Mouse (Mus musculus) left cerebral cortex, postnatal 4 days (tissue): ENCODE measurements around the gene Enpp7. TPM values are rescaled to one million over a fixed set of nuclear protein-coding genes. Genes with fewer than 3 reads are reported as not detected.

Experiments used
- DNase-seq: peaks from one replicate; pipeline ENCODE4 v3.0.0-alpha.2; 2022
- intact Hi-C: fragments of 180-260 bp; cut with DNase I; formaldehyde crosslinking; loops from one replicate; pipeline ENCODE4 v1.15.1; 2025
- total RNA-seq, 2 experiments: library from RNA; stranded (reverse); gene quantifications; 2 replicates each; pipeline ENCODE4 v1.2.3; 2021

Enpp7 gene
- total RNA-seq, 2 experiments from 2014 or later = not detected

DNA sequence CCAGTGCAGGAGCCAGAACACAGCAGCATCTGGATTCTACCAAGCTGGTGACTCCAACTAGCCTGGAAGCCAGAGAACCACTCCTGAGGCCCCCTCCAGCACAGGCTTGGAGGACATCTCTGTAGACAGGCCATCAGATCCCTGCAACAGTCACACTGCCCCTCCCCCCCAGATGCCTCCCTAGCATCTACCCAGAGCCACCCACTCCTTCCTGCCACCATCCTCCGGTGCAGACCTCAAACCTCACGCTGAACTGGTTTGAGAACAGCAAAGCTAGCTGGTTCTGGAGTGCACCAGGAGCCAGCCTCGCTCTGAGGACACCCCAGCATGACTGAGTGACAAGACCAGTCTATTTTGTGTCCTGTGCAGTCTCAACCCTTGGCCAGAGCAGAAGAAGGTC lies 4.8 kb downstream of the Enpp7 start:
- intact Hi-C loops = no loop called here
- DNase-seq = no peak

DNA sequence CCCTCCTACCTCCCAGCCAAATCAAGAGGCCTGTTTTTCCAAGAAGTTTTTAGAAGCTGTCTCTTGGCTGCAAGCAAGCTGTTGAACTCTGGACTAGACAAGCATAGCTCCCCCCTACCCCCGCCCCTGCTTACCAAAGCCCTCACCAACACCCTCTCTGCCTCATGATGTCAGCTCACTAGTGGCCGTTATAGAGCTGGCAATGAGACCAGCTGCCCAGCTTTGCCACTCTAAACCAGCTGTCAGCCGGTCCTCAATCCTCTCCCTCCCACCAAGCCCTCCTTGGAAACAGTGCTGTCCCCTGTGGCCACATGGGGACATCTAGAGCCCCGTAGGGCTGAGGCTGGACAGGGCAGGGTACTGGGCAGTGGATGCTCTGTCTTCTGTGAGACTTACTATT lies 7.5 kb downstream of the Enpp7 start:
- intact Hi-C loops = no loop called here
- peak; percentile 43 for DNase-seq

DNA sequence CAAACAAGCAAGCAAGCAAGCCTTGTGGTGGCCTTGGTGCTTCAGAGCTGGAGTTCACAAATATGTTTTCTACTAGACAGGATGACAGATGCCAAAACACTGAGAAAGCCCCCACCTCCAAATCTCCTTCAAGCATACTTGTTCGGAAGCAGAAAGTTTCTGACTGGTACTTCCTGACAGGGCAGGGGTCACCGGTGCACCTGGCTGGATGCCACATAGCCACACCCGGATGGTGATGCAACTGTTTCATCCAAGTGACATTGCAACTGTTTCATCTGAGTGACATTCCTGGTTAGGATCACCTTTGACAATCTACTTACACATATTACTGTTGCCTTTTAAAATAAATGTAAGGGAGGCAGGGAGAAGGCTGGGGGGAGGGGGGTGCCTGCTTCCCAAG lies 9.2 kb downstream of the Enpp7 start:
- intact Hi-C loops = no loop called here

DNA sequence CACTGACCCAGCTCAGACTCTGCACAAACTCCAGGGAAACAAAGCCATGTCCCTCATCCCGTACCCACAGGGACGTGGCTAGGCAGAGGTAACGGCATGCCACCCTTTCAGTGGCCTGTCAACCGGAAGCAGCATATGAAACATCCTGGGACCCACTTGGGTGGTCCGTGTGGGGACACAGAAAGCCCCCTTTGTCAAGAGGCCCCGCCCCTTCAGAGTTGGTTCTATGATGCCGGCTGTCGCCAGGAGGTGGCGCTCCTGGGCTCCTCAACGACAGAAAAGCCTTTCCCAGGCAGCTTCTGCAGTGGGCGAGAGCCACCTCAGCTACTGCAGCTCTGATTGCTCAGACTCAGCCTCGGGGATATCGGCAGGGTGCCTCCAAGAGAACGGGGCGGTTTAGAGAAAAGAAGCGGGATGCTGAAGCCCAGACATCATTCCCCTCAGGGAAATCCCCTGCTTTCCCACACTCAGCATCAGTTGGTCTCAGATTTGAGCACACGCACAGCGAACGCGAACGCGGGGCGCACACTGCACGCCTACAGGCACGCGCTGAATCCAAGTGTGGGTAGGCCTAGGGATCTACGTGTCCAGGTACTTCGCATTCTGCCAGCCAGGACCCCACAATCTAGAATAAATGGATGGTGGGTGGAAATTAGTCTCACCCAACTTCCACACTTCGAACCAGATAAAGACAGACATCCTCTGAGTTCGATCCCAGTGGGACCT lies 10.7 kb downstream of the Enpp7 start:
- peak; percentile 93 for DNase-seq
- intact Hi-C loops = no loop called here

More for the DNA sequence above, 9.2 kb downstream of the Enpp7 start:
- no peak for DNase-seq

DNA sequence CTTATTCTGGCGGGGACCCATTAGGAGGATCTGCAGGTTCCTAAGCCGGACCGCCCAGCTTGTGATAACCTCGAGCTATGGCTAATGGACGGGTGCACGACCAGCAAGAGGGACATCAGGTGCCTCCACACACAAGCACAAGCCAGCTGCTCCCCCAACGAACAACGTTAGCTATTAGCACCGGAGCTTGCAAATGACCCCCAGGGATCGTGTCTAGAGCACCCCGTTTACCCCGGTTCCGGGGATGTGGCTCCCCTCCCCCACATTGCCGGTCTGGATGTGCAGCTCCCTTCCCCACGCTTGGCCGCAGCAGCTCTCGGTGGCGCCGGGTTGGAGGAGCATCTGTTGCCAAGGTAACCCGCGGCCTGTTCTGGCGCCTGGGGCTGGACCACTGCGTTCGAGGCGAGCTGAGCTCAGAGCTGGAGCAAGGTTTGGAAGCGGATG lies 11.4 kb downstream of the Enpp7 start:
- intact Hi-C loops = no loop called here
- peak; percentile 83 for DNase-seq

DNA sequence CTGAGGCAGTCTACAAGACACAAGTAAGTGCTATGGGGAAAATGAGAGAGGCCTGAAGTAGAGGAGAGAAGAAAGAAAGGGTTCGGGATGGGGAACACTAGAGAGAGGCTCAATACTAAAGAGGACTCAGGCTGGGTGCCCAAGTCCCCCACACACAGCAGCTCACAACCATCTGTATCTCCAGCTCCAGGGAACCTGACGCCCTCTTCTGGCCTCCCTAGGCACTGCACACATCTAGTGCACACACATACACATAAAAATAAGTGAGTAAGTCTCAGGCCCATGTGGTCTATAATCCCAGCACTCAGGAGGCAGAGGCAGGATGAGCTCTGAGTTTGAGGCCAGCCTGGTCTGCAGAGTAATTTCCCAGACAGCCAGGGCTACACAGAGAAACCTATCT lies 12.9 kb downstream of the Enpp7 start:
- intact Hi-C loops = no loop called here
- DNase-seq = no peak

DNA sequence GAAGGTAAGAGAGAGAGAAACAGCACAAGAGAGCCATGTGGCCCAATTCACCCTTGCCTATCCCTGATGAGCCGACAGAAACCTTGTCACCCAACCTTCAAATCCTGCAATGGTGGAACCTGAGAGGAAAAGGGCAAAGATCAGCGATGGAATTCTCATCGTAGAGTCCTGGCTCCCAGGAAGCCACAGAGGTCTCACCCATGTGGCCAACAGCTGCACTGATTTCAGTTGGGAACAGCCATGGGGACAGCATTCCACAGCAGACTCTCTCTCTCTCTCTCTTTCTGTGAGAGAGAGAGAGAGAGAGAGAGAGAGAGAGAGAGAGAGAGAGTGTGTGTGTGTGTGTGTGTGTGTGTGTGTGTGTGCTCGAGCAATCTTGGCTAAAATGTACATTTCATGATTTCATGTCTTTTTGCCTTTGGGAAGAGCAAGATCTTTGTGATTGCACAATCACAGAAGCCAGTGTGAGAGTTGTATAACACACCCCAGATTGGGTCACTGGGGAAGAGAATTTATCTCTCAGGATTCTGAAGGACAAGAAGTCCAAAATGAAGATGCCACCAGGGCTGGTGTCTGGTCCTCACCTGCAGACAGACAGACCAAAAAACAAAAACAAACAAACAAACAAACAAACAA lies 13.6 kb downstream of the Enpp7 start:
- no peak for DNase-seq
- intact Hi-C loops = no loop called here

DNA sequence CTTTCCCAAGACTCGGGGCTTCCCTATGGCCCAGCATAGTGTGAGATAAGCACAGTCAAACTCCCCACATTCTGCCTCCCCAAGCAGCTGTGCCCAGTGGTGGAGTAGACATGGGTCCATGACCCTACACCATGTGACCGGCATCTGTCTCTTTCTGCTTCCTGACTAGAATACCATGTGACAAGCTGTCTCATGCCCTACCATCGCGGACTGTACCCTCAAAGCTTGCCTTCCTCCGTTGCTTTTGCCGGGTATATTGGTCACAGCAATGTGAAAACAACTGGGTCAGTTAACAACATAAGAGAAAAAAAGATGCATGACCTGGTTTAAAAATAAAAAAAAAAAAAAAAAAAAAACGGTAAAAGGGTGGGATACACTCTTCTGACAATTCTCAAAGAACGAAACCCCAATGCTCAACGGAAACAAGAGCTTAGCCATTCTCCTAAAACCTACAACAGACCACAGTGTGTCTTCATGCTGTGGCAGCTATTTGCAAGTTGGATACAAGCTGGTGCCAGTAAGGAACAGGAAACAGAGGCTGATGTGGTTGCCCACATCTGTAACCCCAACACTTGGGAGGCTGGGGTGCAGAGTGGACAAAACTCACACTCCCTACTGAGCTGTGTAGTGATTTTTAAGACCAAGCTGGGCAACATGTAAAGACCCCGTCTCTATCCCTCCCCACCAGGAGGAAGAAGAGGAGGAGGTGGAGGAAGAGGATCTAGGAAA lies 17.7 kb downstream of the Enpp7 start:
- intact Hi-C loops = no loop called here
- DNase-seq = no peak

DNA sequence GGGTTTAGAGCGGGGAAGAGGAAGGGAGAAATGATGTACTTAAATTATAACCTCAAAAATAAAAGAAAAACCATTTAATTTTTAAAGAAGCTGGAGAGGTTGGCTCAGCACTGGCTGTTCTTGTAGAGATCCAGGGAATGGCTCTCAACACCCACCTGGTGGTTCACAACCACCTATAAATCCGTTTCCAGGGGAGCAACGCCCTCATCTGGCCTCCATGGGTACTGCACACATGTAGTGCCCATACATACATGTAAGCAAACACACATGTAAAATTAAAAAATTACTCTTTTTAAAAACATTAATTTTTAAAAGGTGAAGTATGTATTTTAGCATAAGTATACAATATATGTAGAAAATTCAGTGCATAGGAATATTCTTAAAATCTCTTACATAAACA lies 18.5 kb downstream of the Enpp7 start:
- DNase-seq = no peak
- intact Hi-C loops = no loop called here

DNA sequence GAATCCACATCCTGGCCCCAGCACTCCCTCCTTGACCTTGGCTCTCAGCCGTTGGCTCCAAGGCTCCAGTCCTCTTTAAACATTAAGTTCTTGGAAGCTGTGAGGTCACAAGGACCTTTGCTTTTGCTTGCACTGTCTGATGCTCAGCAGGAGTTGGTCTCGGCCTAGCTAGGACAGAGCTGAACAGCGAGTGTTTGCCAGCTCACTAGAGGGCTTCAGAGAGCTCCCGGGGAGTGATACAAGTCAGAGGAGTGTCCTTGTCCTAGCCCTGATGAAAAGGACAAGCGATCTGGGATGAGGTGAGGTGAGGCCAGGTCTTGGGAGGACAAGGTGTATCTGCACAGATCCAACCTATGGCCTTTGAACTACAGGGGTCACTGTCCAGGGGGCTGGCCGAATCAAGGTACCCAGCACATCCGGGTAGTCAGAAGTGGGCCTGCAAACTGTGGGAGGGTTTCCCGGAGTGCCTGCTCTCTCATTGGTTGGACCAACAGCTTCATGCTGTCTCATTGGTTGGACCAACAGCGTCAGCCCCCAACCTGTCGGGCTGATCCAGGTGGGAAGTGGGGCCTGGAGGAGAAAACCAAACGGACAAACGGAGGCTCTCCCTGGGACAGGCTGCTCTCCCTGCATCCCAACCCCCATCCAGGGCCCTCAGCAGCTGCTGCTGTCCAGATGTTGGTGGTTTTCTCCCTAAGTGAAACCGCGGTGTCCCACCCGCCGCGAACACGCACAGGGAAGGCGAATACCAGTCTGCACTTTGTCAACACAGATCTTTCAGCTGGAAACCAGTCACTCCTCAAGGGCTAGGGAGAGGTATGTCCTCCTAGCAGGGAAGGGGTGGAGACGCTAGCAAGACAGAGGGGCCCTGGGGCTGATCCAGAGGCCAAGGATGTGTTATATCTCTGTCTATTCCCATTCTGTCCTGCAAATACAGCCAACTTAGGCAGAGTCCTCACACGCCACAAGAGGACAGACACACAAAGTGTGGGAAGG lies 19.8 kb downstream of the Enpp7 start:
- intact Hi-C loops = no loop called here

DNA sequence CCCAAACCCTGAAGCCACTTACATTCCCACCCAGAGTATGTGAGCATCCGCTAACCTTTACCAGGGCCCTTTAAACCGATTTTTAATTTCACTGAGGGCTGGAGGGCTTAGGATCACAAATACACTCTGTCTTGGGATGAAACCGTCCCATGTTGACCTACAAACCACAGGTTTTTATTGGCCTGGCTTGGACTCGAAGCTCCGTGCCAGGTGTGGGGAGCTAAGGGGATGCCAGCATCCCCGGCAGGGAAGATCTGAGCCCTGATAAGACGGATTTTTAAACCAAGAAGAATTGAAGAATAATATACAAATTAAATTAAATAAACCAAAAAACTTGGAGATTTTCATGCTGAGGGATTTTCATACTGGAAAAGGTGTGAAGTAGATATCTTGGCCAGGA lies 26.5 kb downstream of the Enpp7 start:
- DNase-seq = no peak
- intact Hi-C loops = no loop called here

More for the DNA sequence above, 19.8 kb downstream of the Enpp7 start:
- DNase-seq = no peak

DNA sequence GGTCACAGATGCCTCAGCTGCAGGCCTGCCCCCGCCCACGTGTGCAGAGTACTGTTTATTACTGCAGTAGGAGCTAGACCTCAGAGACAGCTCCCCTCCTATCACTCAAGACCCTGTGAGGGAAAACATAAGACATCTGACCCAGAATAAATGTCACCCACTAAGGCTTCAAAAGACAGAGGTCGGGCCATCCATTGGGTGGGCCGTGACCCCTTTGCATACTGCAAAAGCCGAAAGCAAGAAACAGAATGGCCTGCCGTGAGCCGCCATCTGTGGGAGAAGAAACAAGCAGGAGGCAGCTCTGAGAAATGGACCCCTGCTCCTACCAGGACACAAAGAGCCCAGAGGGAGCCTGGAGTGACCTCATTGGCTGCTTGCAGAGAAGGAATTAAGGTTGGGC lies 29.5 kb downstream of the Enpp7 start:
- no peak for DNase-seq
- intact Hi-C loops = no loop called here

DNA sequence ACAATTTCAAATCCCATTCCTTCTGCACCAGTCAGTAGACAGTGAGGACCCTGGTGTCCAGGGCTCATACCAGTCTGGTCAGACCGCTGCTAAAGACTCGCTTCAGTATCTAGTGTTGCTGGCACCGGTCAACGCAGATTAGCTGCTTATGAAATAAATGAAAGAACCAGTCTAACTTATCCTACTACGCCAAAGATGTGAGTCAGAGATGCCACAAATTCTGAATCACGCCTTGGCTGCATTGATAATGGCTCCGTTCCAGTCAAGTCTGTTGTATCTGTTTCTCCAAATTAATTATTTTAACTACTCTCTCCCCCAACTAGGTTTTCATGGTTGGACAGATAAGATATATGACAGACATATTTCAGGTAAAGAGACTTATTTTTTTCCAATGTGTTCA lies 33.2 kb downstream of the Enpp7 start:
- intact Hi-C loops = no loop called here
- no peak for DNase-seq

DNA sequence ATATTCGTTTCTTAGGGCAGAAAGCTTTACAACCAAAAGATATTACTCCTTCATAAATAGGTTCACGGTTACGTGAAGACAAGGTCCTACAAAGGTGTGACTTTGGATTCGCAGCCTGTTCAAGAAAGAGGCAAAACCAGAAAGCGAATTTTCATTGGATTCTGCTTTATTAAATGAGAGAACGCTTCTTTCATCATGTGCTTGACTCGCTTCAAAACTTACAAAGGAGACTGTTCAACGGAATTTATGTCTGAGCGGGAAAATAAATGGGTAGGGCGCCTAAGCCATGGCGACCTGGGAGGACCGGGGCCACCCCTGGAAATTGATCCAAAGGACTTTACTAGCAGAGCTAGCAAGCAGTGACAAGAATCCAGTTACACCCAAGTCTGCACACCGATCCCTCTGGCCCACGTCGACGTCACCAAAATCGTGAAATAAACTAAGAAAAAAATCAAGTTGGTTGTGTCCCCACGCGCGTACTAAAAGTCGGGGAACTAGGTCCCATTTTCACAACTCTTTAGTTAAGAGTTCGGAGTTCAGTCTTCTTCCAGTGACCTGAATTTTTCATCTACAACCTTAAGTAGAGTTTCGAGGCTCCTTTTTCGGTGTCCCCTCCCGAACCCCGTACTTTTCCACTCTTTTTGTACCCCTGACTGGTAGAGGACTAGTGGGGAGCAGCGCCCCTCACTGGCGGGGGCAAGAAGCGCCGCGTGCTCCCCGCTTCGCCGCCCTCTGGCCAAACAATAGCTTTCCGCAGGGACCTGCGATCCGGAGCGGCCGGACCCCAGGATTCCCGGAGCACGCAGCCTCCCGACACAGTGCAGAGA lies 34.3 kb downstream of the Enpp7 start:
- intact Hi-C loops = no loop called here
- DNase-seq = no peak

DNA sequence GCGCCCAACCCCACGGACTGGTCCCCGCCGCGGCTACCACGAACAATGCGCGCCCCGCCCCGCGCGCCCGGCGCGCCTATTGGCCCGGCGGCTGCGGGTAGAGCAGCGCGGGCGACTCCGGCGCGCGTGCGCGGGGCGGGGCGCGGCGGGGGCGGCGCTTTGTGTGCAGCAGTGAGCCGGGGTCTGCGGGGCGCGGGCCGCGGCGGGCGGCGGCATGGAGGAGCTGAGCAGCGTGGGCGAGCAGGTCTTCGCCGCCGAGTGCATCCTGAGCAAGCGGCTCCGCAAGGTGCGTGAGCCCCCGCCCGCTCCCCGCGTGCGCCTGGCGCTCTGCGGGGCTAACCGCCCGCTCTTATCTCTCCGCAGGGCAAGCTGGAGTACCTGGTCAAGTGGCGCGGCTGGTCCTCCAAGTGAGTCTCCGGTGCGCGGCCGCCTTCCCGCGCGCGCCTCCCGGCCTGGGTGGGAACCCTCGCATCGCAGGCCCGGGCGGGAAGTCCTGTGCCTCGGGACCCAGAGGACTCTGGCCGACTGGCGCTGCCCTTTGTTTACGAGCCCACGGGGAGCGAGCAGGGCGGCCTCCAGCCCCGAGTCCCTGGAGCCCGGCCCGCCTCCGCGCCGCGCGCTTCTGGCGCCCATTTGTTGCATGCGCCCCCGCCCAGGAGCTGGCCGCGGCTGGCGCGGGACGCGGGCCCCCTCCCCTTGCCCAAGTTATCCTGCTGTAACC lies 35.1 kb downstream of the Enpp7 start, which contains the start of gene Cbx2:
Gene Cbx2 (plus strand): TSS at position 68 of the 721 bp plus-strand sequence.
- intact Hi-C loops = no loop called here
- peak; percentile 93 for DNase-seq

DNA sequence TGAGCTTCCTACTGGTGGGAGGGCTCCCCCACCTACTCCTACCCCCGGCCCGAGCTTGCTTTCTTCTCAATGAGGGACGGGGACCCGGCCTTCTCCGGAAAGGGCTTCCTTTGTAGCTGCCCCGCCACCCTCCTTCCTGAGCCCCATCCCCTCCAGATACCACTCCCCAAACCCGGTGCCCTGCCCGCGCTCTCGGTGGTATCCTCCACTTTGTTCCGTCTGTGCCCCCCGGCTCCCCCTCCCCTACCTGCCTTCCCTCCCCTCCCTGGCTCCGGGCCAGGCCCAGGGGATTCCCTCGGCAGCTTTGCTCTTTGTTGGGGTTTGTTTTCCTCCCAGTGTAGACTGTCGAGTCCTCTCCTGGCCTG lies 35.6 kb downstream of the Enpp7 start:
- DNase-seq = peak; percentile 62
- intact Hi-C loops = no loop called here

DNA sequence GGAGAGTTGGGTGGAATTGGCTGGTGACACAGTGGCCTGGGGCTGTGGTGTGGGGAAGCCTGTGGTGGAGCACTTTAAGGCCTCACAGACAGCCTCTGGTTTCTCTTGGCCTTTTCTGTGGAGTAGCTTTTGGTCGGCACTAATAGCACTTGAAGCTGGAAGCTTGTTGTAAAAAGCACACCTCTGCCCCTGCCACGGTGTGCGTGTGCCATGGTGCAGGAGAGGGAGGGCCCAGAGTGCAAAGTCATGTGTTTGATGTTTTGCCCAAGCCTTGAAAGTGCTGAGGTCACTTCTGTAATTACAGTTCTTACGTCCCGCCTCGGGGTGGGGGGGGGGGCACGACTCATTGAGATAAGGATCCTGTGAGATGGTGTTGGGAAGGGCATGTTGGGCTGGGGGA lies 36.3 kb downstream of the Enpp7 start:
- DNase-seq = no peak
- intact Hi-C loops = no loop called here

DNA sequence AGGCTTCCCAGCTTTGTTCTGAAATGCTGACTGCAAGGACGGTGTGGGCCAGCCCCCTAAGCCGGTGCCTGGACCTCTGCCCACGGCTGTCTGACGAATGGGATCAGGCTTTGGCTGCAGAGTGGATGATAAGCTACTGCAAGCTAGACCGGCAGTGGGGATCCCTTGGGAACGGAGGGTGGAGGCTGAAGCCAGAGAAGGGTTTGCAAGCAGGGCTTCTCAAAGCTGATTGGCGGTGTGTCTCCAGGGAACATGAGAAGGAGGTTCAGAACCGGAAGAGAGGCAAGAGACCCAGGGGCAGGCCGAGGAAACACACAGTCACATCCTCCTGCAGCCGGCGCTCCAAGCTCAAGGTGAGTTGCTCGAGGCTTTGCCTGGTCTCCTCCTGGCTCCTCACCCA lies 38.2 kb downstream of the Enpp7 start:
- DNase-seq = peak; percentile 64

More for the DNA sequence above, 38.2 kb downstream of the Enpp7 start:
- intact Hi-C loops = no loop called here
